Mouse (Mus musculus): ENCODE results near the gene Setd1a.
"Not testable (repeated sequence)": the region's sequence is repeated elsewhere in the genome, so short reads cannot be mapped to it uniquely, and the experiment has no call there.

The Setd1a gene

DNA sequence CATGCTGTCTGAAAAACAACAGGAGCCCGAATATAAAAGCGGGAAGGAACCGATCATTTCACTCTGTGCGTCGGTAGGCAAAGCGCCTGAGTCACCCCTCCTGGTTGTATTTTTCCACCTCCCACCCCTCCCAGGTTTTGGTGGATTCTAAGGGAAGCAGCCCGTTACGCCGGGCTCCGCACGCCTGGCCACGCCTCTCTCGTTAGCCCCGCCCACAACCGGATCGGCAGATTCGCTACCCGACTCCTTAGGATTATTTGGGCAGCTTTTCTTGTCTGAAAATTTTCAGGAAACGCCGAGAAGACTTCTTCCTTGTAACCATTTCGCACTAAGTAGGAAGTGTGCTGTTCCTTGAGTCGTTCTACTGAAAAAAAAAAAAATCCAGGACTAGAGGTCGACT lies at the start of gene Setd1a:
Setd1a (plus strand) TSS at position 245 of the 400 bp plus-strand sequence.
- peak; percentile 78 for DNase-seq (ENCODE audit: low read depth, low spot score)

DNA sequence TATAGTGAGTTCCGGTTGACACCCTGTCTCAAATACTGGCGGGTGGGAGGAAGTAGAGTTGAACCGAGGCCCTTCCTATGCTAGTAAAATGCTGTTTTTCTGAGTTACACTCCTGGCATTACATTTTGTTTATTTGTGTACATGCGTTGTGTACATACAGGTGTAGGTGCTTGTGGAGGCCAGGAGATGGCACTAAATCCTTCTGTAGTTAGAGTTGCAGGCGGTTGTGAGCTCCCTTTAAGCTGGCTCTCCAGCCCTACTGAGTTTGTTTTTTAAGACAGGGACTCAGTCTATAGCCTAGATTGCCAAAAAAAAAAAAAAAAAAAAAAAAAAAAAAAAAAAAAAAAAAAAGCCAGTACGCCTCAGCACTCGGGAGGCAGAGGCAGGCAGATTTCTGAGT lies 48.6 kb upstream of the Setd1a start:
- no peak for DNase-seq (ENCODE audit: low read depth, low spot score)

DNA sequence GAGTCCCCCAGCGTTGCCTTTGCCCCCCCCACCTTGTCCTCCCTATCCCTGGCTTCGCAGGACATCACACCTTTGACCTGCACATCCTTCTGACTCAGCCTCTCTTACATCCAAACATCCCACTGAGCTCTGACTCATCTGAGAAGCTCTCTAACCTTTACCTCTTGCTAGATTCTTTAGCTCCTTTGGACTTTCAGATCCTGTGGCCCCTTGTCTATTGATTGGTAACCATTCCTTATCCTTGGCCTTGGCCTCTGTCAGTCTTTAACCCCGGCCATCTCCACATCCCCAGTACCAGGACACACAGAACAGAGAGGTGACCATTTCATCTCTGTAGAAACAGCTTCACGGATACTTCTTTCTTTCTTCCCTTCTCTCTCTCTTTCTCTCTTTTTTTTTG lies 46.3 kb upstream of the Setd1a start:
- no peak for DNase-seq (ENCODE audit: low read depth, low spot score)

DNA sequence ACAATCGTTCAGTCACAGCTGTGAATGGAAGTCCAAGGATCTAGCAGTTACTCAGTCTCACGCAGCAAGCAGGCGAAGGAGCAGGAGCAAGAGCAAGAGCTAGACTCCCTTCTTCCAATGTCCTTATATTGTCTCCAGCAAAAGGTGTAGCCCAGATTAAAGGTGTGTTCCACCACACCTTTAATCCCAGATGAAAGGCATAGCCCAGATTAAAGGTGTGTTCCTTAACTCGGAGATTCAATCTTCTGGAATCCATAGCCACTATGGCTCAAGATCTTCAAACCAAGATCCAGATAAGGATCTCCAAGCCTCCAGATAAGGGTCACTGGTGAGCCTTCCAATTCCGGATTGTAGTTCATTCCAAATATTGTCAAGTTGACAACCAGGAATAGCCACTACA lies 44.4 kb upstream of the Setd1a start, which contains the start of gene Ctf2:
Ctf2 (minus strand) TSS at position 101 of the 400 bp plus-strand sequence.
- not testable (repeated sequence) for DNase-seq (ENCODE audit: low read depth, low spot score)

DNA sequence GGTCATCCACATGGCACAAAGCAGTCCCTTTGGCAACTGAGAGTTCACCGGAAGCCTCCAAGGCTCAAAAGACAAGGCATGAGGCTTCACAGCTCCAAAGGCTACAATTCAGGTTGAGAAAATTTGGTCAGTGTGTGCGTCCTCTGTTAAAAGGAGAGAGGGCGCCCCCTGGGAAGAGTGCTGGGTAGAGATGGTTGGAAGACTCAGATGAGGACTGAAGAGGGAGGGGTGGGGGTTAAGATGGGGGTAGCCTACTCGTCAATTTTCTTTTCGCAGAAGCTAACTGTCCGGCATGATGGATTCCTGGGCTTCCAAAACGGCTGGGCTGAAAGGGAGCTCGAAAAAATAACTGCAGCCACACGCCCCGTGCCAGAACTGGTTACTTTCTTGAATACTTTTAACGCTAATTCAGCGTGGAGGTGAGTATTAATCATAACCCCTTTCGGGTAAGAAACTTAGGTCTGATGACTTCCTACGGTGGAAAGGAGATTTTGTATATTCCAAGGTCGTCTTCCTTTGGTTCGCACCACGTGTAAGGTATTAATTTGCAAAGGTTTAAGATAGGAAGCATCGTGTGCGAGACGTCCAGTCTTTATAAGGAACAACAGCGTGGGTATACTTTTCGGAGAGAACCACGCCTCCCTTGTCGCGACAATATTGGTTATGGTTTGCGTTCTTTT lies 32.0 kb upstream of the Setd1a start, which contains the start of gene Fbxl19:
Fbxl19 (plus strand) TSS at position 178 of the 680 bp plus-strand sequence.
- DNase-seq (ENCODE audit: low read depth, low spot score) = no peak

DNA sequence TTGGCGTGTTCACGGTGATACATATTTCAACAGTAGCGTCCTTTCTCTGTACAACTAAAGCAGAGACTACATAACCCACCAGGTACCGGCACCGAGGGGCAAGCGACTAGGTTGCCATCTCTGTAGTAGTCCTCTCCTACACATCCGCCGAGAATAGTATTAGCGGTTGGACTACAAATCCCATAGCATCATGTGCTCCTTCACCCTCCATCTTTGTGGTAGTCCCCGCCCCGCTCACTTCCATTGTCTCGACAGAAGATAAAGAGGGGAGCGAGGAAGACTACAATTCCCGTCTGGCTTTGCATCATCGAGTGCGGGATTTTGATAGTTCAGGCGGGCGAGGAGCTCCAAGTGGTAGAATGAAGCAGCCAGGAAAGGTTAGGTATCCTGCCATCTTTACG lies 31.2 kb upstream of the Setd1a start:
- peak; percentile 95 for DNase-seq (ENCODE audit: low read depth, low spot score)

DNA sequence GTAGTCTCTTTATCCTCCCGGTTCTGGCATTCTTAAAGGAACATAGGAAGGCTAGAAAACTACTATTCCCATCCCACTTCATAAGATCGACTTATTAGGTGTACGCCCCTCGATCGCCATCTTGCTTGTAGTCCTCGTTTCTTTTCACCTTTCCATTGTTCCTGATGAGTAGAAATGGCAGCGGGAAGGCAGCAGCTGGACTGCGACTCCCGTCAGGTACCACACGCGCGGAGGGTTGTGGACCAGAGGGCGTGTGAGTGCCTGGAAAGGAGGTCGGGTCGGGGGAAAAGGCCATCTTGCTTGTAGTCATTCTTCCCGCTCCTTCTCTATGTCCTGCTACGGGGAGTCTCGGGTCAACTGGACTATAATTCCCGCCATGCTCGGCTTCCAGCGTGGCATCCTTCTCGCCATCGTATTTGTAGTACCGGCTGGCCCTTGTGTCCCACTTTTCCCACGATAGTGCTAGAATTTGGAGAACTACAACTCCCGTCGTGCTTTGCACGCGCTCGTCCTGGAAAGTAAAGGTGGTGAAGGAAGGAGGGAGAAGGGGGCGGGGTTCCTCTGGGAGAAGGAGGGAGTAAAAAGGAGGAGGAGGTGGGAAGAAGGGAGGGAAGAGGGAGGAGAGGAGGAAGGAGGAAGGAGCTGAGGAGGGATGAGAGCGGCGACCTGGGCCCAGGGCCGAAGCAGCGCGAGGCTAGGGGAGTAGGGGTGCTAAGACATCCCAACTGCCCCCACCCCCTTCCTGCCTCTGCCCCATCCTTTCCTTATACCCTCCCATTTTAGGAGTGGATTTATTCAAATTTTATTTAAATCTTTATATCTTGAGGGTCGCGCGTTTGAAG lies 30.6 kb upstream of the Setd1a start:
- DNase-seq (ENCODE audit: low read depth, low spot score) = peak; percentile 98

DNA sequence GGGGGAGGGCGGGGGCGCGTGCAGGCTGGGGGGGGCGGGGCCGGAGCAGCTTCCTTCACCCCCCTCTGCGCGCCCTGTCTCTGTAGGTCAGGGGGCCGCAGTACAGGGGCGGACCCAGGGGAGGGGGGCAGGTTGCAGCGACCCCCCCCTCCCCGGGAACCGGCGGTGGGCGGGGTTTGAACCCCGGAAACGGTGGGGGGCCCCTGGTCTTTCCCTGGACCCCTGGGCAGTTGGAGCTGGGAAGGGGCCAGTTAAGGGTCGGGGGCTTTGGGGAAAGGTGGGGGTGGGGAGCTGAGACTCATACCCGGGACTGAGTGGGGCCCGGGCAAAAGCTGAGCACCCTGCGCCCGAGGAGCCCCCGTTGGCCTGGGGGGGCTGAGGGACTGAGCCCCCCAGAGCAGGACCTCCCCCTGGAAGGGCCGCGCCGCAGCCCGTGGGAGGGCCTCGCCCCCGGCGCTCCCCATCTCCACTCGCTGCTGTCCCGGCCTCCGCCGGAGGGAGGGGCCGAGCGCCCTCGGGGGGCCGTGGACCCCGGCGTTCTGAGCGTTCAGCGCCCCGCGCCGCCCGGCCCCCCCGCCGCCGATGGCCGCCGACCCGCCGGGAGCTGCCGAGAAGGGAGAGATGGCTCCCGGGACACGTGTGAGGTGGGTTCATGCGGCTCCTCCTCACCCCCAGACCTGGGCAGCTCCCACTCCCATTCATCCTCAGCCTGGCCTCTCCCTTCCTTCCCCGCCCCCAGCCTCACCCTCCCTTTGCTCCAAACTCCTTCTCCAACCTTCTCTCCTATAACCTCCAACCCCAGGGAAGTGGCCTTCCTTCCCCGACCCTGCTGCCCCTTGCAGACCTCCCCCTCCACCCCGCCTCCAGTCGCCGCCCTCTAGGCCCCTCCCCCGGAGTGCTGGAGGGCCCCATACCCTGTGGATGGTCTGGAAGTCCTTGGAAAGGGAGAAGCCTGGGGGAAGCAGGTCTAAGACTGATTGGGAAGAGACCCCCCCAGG lies 29.7 kb upstream of the Setd1a start:
- DNase-seq (ENCODE audit: low read depth, low spot score) = no peak

DNA sequence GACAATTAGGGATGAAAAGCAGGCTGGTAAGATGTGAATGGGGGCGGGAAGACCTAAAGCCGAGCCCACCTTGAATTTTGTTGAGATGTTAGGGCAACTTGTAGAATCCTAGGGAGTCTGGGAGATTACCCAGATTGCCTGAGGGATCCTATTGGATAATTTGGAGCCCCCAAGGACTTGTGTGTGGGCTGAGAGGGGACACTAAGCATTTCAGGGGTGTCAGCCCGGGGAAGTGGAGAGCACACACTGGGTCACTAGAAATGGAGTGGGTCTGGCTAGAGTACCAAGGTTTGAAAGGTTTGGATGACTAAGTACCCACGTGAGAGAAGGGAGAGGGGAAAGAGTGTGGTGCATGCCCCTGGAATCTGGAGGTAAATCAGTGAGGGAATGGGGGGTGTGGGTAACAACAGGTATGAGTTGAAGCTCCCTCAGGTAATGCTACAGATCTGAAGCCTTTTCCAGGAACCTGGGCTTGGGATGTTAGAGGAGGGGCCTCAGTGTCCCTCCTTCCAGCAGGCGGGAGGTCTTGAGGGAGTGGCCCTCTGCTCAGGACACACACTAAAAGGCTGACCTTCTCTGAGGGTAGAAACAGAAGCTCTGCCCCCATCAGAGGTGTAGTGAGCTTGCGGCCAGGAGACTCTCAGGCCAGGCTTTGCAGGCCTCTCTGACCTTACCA lies 28.8 kb upstream of the Setd1a start:
- no peak for DNase-seq (ENCODE audit: low read depth, low spot score)

DNA sequence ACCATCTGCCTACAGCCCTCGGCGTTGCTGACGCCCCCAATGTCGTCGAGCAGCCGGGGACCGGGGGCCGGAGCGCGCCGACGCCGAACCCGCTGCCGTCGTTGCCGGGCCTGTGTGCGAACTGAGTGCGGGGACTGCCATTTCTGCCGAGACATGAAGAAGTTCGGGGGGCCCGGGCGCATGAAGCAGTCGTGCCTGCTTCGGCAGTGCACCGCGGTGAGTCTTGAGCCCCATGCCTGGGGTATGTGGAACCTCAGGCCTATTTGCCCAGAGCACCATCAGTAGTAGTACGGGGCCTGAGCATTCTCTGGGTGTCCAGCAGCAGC lies 28.3 kb upstream of the Setd1a start:
- DNase-seq (ENCODE audit: low read depth, low spot score) = no peak

DNA sequence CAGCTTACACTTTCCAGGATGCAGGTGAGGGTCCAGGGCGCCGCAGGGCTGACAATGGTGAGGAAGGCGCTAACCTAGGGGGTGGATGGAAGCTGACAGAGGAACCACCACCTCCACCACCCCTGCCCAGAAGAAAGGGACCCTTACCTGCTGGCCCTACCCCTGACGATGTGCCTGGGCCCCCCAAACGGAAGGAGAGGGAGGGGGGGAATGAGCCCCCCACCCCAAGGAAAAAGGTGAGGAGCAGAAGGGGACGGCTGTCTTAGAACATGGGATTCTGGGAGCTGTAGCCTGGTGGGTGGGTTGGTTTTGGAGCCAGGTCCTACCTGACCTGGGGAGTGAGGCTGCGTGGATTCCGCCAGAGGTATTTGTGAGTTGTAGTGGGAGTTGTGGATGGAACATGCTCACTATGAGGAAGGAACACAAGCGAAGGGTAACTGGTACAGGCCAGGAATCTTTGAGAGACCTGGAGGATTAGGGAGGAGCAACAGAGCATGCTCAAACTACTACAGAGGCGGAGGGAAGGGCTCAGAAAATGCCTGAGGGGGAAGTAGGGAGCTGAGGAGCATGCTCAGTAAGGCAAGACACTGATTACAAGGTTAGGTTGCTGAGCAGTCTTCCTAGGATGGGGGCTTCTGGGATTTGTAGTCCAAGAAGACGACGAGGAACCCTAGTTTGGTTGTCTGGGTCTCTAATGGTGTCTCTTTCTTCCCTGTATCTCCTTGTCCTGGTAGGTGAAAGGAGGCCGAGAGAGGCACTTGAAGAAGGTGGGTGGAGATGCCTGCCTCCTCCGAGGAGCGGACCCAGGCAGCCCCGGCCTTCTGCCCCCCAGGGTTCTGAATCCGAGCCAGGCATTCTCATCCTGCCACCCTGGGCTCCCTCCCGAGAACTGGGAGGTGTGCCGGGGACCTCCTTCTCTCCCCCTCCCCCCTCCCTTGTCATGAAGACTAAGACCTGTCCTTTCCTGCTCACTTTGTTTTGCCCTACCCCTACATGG lies 26.0 kb upstream of the Setd1a start:
- peak; percentile 70 for DNase-seq (ENCODE audit: low read depth, low spot score)

DNA sequence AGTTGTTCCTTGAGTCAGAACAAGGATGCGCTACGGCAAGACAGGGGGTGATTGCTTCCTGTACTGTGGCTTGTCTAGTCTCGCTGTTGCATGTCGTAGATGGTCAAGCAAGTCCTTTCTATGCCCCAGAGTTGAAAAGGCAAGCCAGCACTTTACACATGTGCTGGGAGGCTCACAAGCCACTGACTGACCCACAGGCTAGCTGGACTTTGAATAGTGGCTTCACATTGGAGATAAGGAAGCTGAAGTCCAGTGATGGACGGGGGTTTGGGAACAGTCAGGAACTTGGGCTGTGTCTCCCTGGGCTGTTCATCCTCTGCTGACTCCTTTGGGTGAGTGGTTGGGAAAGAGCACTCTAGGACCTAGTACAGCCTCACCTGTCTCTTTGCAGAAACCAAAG lies 24.9 kb upstream of the Setd1a start:
- DNase-seq (ENCODE audit: low read depth, low spot score) = no peak

DNA sequence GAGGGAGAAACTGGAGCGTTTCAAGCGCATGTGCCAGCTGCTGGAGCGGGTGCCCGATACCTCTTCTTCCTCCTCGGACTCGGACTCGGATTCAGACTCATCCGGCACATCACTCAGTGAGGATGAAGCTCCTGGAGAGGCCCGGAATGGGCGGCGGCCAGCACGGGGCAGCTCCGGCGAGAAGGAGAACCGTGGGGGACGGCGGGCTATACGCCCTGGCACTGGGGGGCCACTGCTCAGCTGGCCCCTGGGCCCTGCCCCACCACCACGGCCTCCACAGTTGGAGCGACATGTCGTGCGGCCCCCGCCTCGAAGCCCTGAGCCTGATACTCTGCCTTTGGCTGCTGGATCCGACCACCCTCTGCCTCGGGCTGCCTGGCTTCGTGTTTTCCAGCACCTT lies 24.4 kb upstream of the Setd1a start:
- no peak for DNase-seq (ENCODE audit: low read depth, low spot score)

DNA sequence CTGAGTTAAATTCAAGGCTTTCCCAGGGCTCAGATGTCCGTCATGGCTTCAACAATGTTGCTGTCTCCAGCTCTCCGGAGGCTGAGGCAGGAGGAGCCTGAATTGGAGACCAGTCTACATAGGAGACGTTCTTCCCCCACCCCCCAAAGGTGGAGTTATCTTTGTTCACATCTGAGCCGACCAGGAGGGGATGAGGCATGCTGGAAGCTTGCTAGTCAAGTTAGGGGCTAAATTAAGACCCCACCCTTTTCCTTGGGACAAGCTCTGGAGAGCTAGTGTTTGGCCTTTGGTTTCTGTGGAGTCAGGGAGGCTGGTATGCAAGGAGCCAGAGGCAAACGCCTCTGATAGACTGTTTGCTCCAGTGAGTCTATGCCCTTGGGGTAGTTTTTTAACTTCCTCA lies 23.3 kb upstream of the Setd1a start:
- DNase-seq (ENCODE audit: low read depth, low spot score) = no peak

DNA sequence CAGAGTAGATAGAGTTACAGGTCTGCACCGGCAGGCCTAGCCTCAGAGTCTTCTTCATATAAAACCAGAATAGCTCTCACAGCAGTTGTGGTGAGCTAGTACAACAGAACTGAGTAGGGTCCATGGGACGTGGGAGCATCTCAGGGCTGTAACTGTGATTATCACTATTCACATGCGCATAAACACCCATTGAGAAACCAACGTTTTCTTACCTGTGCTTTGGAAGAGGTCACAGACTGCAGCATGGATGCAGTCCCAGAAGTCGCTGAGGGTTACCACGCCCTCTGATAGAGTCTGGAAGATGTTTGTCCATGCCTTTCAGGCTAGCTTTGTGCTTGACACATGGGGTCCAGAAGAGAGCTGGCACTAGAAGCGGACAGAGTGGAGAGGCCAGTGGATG lies 22.7 kb upstream of the Setd1a start:
- DNase-seq (ENCODE audit: low read depth, low spot score) = no peak

DNA sequence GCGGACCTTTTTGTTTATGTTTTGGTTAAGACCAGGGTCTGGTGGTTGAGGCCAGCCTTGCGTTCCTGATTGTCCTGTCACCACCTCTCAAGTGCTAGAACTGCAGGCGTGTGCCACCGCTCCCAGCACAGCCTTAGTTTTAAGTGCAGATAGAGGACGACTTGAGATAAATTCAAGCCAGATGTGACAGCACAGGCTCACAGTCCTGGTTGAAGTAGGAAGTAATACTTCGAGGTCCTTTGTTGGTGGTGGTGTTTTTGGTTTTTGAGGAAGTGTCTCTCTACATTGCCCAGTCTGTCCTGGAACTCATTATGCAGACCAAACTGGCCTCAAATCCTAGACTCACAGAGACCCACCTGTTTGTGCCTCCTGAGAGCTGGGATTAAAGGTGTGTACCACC lies 16.8 kb upstream of the Setd1a start:
- DNase-seq (ENCODE audit: low read depth, low spot score) = no peak

DNA sequence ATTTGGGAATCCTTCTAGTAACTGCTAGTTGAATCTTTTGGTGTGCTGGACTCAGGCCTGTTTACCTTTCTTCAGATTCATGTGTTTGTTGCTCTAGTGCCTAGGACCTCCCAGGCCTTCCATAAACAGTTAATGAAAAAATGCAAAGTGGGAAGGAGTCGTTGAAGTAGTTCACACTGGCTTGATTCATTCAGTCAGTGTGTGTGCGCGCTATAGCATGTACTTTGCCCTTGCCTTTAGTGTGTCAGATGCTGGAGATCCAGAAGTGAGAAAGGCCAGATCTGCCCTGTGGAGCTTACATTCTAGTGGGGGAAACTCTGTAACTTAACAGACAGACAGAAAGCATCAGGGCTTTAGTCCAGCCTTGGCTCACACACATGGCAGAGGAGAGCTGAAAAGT lies 16.0 kb upstream of the Setd1a start:
- no peak for DNase-seq (ENCODE audit: low read depth, low spot score)

DNA sequence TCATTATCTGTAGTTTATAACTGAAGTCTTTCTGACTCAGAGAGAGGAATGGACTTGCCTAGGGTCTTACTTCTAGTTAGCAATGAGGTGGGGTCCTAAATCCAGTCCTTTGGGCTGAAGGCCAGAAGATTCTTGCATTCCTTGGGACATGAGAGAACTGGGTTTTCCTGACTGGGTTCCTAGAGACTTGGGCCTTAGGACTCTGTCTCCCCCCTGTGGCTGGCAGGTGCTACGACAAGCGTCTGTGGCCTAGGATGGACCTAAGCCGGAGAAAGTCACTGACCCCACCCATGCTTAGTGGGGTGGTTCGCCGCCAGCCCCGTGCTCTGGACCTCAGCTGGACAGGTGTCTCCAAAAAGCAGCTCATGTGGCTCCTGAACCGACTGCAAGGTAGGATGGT lies 15.4 kb upstream of the Setd1a start:
- DNase-seq (ENCODE audit: low read depth, low spot score) = peak; percentile 65

DNA sequence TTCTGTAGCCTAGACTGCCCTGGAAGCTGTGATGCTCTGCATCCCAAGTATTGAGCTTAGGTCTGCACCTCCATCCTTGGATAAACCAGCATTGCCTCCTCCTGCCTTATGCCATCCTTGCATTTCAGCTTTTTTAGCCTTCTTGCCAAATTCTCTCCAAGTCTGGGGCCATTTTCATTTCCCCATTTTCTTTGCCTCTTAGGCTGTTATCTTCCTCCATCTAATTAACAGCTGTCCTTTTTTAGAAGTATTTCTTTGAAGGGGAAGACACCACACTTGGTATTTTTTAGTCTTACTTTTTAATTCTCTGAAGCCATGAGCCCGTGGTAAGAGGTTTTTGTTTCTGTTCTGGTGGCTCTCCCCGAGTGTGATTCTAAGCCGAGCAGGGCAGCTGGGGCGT lies 12.8 kb upstream of the Setd1a start:
- no peak for DNase-seq (ENCODE audit: low read depth, low spot score)

DNA sequence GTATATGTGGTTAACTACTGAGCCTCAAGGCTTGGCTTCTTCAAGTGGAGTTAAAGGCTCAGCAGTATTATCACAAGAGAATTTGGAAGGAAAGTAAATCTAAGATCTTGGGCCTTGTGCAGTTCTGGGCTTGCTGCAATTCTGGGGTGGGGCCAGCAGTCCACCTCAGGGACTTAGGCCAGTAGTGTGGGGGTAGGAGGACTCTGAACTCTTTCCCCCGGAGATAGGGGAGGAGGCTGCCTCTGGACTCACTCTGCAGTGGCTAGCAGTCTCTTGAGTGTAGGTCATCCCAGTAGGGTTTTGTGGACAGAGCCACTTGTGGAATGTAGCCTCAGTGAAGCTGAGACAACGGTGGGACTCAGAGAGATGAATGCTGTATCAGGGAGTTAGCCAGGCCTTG lies 10.7 kb upstream of the Setd1a start:
- no peak for DNase-seq (ENCODE audit: low read depth, low spot score)
